Mouse (Mus musculus): ENCODE data around the gene Tmem53.
A peak's percentile ranks its signal among the peaks of the same experiment; 100 is the strongest.

Gene Tmem53

GRCm38 (mm10) chr4:117281090-117281845, 29.5 kb downstream of the Tmem53 start:
- no peak for DNase-seq (ENCODE audit: low spot score)

- no peak for DNase-seq (ENCODE audit: low spot score)
These were observed 31.8 kb downstream of the Tmem53 start for GRCm38 (mm10) chr4:117283271-117284191.

GRCm38 (mm10) chr4:117284363-117284762, 32.6 kb downstream of the Tmem53 start:
- no peak for DNase-seq (ENCODE audit: low spot score)

- no peak for DNase-seq (ENCODE audit: low spot score)
These were observed 36.7 kb downstream of the Tmem53 start for GRCm38 (mm10) chr4:117288277-117288926.

- peak; percentile 72 for DNase-seq (ENCODE audit: low spot score)
These were observed 37.4 kb downstream of the Tmem53 start for GRCm38 (mm10) chr4:117288927-117289801.

- DNase-seq (ENCODE audit: low spot score) = no peak
These were observed 39.9 kb downstream of the Tmem53 start for GRCm38 (mm10) chr4:117291696-117292095.

- DNase-seq (ENCODE audit: low spot score) = no peak
These were observed 45.3 kb downstream of the Tmem53 start for GRCm38 (mm10) chr4:117296849-117297593.

- no peak for DNase-seq (ENCODE audit: low spot score)
These were observed 46.1 kb downstream of the Tmem53 start for GRCm38 (mm10) chr4:117297819-117298218.

GRCm38 (mm10) chr4:117299921-117300320, 48.2 kb downstream of the Tmem53 start:
- no peak for DNase-seq (ENCODE audit: low spot score)

- DNase-seq (ENCODE audit: low spot score) = no peak
These were observed 50.5 kb downstream of the Tmem53 start for GRCm38 (mm10) chr4:117302027-117302806.

- DNase-seq (ENCODE audit: low spot score) = no peak
These were observed 52.0 kb downstream of the Tmem53 start for GRCm38 (mm10) chr4:117303581-117304238.

- DNase-seq (ENCODE audit: low spot score) = no peak
These were observed 52.7 kb downstream of the Tmem53 start for GRCm38 (mm10) chr4:117304239-117305025.

GRCm38 (mm10) chr4:117305461-117305860, 53.7 kb downstream of the Tmem53 start:
- DNase-seq (ENCODE audit: low spot score) = no peak

GRCm38 (mm10) chr4:117307270-117307669, 55.5 kb downstream of the Tmem53 start:
- DNase-seq (ENCODE audit: low spot score) = no peak

GRCm38 (mm10) chr4:117309427-117309826, 57.7 kb downstream of the Tmem53 start:
- DNase-seq (ENCODE audit: low spot score) = no peak

- DNase-seq (ENCODE audit: low spot score) = no peak
These were observed 60.1 kb downstream of the Tmem53 start for GRCm38 (mm10) chr4:117311891-117312290.

GRCm38 (mm10) chr4:117312416-117313084, 60.8 kb downstream of the Tmem53 start:
- DNase-seq (ENCODE audit: low spot score) = no peak

GRCm38 (mm10) chr4:117313085-117313424, 61.3 kb downstream of the Tmem53 start:
- DNase-seq (ENCODE audit: low spot score) = no peak
